Mouse (Mus musculus): ENCODE measurements around the gene Spryd3.

GRCm38 (mm10) chr15:102165468-102166100, 29.6 kb upstream of the Spryd3 start:
- TF ChIP-seq POLR2A (IDR thresholded peaks at IDR 0.05; ENCODE audit: borderline replicate concordance, extremely low read depth, insufficient read depth, insufficient read length, poor library complexity, severe bottlenecking) (no peak), CTCF (IDR thresholded peaks at IDR 0.05; ENCODE audit: borderline replicate concordance, extremely low read depth, insufficient read depth, insufficient read length) (no peak)
